Mouse (Mus musculus) macrophage (primary cell): Measurements from ENCODE around the gene Neurl3. TPM values are rescaled to one million over a fixed set of nuclear protein-coding genes. Genes with fewer than 3 reads are reported as not detected.
A peak's percentile ranks its signal among the peaks of the same experiment; 100 is the strongest.

Experiments used
- H3K27ac ChIP-seq: fragments of 350-480 bp; formaldehyde crosslinking; 2 replicates; pipeline ENCODE4 v1.9.0; 2021
- H3K36me3 ChIP-seq: fragments of 350-480 bp; formaldehyde crosslinking; 2 replicates; pipeline ENCODE4 v1.9.0; 2021; ENCODE audit errors: inconsistent target
- H3K4me3 ChIP-seq: fragments of 350-480 bp; formaldehyde crosslinking; 2 replicates; pipeline ENCODE4 v1.9.0; 2021; ENCODE audit errors: inconsistent target
- H3K79me2 ChIP-seq: fragments of 350-480 bp; formaldehyde crosslinking; 2 replicates; pipeline ENCODE4 v1.9.0; 2021; ENCODE audit errors: inconsistent target
- WGBS: methylation state at CpG from one replicate; pipeline ENCODE4 v1.1.7; 2026; ENCODE audit warnings: inconsistent platforms; ENCODE audit not compliant: missing documents; 5-methylcytosine and 5-hydroxymethylcytosine counted together
- polyA plus RNA-seq: library from polyadenylated mRNA; stranded (reverse); fragments of 250-400 nt; gene quantifications from 3 replicates; pipeline ENCODE4 v1.2.4, GENCODE M21; 2018; ENCODE audit warnings: inconsistent platforms

The Neurl3 gene
- polyA plus RNA-seq, 1 experiment from 2014 or later = 76.9 TPM

GRCm38 (mm10) chr1:36258631-36259030, 15.8 kb downstream of the Neurl3 start:
- H3K79me2 ChIP-seq = no peaks in the 10 kb centered on the region
- H3K4me3 ChIP-seq = no peak overlapping the region
- WGBS = no CpG with 5 or more reads among the region's 2 CpGs
- no peaks in the 10 kb centered on the region for H3K36me3 ChIP-seq
- no peak overlapping the region for H3K27ac ChIP-seq

- Histone ChIP-seq H3K27ac (no peak overlapping the region), H3K4me3 (no peak overlapping the region), H3K79me2 (no peaks in the 10 kb centered on the region), H3K36me3 (no peaks in the 10 kb centered on the region)
- 72% methylated on average over 8 of the region's 8 CpGs for WGBS
These were observed 17.2 kb downstream of the Neurl3 start for GRCm38 (mm10) chr1:36257276-36257675.

GRCm38 (mm10) chr1:36255871-36256640, 18.4 kb downstream of the Neurl3 start:
- Histone ChIP-seq H3K36me3 (no peaks in the 10 kb centered on the region), H3K27ac (no peak overlapping the region), H3K79me2 (no peaks in the 10 kb centered on the region), H3K4me3 (no peak overlapping the region)
- 90% methylated on average over 17 of the region's 20 CpGs for WGBS

GRCm38 (mm10) chr1:36254635-36255360, 19.7 kb downstream of the Neurl3 start:
- Histone ChIP-seq H3K36me3 (no peaks in the 10 kb centered on the region), H3K27ac (no peak overlapping the region), H3K4me3 (no peak overlapping the region), H3K79me2 (no peaks in the 10 kb centered on the region)
- 61% methylated on average over 25 of the region's 25 CpGs for WGBS

- WGBS = 6% methylated on average over 6 of the region's 6 CpGs
- no peaks in the 10 kb centered on the region for H3K36me3 ChIP-seq
- no peaks in the 10 kb centered on the region for H3K79me2 ChIP-seq
- no peak overlapping the region for H3K27ac ChIP-seq
- no peak overlapping the region for H3K4me3 ChIP-seq
These were observed 21.7 kb downstream of the Neurl3 start for GRCm38 (mm10) chr1:36252791-36253190.

- WGBS = 78% methylated on average over 7 of the region's 9 CpGs
- H3K4me3 ChIP-seq = no peak overlapping the region
These were observed 23.1 kb downstream of the Neurl3 start for GRCm38 (mm10) chr1:36251426-36251825.

GRCm38 (mm10) chr1:36246688-36247087, 27.8 kb downstream of the Neurl3 start:
- 86% methylated on average over 5 of the region's 6 CpGs for WGBS
- no peak overlapping the region for H3K27ac ChIP-seq
- H3K79me2 ChIP-seq = peaks cover 22% of the 10 kb centered on the region
- no peaks in the 10 kb centered on the region for H3K36me3 ChIP-seq
- no peak overlapping the region for H3K4me3 ChIP-seq

More at GRCm38 (mm10) chr1:36251426-36251825, 23.1 kb downstream of the Neurl3 start:
- Histone ChIP-seq H3K36me3 (no peaks in the 10 kb centered on the region), H3K27ac (no peak overlapping the region), H3K79me2 (no peaks in the 10 kb centered on the region)

- peak overlapping the region; percentile 88; the same call in 1 of the 2 replicates for H3K4me3 ChIP-seq
- 81% methylated on average over 4 of the region's 4 CpGs for whole genome bisulfite sequencing
- no peak overlapping the region for H3K27ac ChIP-seq
- no peaks in the 10 kb centered on the region for H3K36me3 ChIP-seq
- peaks cover 40% of the 10 kb centered on the region for H3K79me2 ChIP-seq
These were observed 29.7 kb downstream of the Neurl3 start for GRCm38 (mm10) chr1:36244828-36245215.

- Histone ChIP-seq H3K27ac (peak within 1 kb of the TSS; percentile 54), H3K36me3 (no peaks in the 10 kb centered on the region), H3K79me2 (peaks cover 46% of the 10 kb centered on the region), H3K4me3 (peak within 1 kb of the TSS; percentile 88)
- under 1% methylated on average over 48 of the region's 49 CpGs for WGBS
These were observed 30.2 kb downstream of the Neurl3 start, which contains the start of gene Uggt1 for GRCm38 (mm10) chr1:36244058-36244827. TSS of gene Uggt1 (minus strand) at chr1:36244720.

- Histone ChIP-seq H3K36me3 (no peaks in the 10 kb centered on the region), H3K79me2 (peaks cover 53% of the 10 kb centered on the region), H3K4me3 (peak overlapping the region; percentile 88), H3K27ac (peak overlapping the region; percentile 54)
- WGBS = 3% methylated on average over 21 of the region's 21 CpGs
These were observed 30.9 kb downstream of the Neurl3 start for GRCm38 (mm10) chr1:36243447-36244057.

GRCm38 (mm10) chr1:36241903-36242429, 32.5 kb downstream of the Neurl3 start:
- Histone ChIP-seq H3K79me2 (peaks cover 69% of the 10 kb centered on the region), H3K36me3 (no peaks in the 10 kb centered on the region), H3K27ac (no peak overlapping the region), H3K4me3 (no peak overlapping the region)
- 89% methylated on average over 15 of the region's 15 CpGs for WGBS

GRCm38 (mm10) chr1:36240176-36240575, 34.3 kb downstream of the Neurl3 start:
- H3K79me2 ChIP-seq = peaks cover 87% of the 10 kb centered on the region
- H3K27ac ChIP-seq = no peak overlapping the region
- 89% methylated on average over 6 of the region's 6 CpGs for WGBS
- H3K36me3 ChIP-seq = no peaks in the 10 kb centered on the region
- no peak overlapping the region for H3K4me3 ChIP-seq

GRCm38 (mm10) chr1:36239396-36239795, 35.1 kb downstream of the Neurl3 start:
- H3K4me3 ChIP-seq = no peak overlapping the region
- H3K36me3 ChIP-seq = 0 out of 2 replicates have a peak, but pooled peaks cover 4% of the 10 kb centered on the region
- no peak overlapping the region for H3K27ac ChIP-seq
- 61% methylated on average over 10 of the region's 10 CpGs for WGBS
- peaks cover 95% of the 10 kb centered on the region for H3K79me2 ChIP-seq

GRCm38 (mm10) chr1:36235855-36236254, 38.6 kb downstream of the Neurl3 start:
- Histone ChIP-seq H3K4me3 (no peak overlapping the region), H3K79me2 (peaks cover 88% of the 10 kb centered on the region), H3K27ac (no peak overlapping the region), H3K36me3 (peaks cover 15% of the 10 kb centered on the region; the same call in 1 of the 2 replicates)
- WGBS = 22% methylated on average over 1 of the region's 2 CpGs
